Mouse (Mus musculus) cerebellum, postnatal 36 days (tissue): ENCODE measurements around the gene Reep6.
"Not testable (repeated sequence)": the region's sequence is repeated elsewhere in the genome, so short reads cannot be mapped to it uniquely, and the experiment has no call there.

Source experiments
- DNase-seq, 2 experiments: peaks; one replicate each; pipeline ENCODE4 v3.0.0; 2021 to 2022; ENCODE audit warnings: mixed read lengths in 2 of 2

Reep6 gene

DNA sequence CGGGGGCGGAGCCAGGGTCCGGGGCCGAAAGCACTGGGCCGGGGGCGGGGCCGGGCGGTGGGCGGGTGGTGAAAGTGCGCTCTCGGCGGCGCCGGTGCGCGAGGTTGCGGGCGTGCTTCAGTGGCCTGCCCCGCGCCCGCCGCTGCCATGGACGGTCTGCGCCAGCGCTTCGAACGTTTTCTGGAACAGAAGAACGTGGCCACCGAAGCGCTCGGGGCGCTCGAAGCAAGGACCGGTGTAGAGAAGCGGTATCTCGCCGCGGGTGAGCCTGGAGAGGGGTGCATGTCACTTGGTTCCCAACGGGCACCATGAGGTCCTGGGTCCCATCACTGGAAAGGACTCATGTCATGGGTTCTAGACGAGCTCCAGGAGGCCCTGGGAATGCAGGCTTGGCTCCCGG is 331 bp downstream of the Reep6 start:
- DNase-seq: no peak

DNA sequence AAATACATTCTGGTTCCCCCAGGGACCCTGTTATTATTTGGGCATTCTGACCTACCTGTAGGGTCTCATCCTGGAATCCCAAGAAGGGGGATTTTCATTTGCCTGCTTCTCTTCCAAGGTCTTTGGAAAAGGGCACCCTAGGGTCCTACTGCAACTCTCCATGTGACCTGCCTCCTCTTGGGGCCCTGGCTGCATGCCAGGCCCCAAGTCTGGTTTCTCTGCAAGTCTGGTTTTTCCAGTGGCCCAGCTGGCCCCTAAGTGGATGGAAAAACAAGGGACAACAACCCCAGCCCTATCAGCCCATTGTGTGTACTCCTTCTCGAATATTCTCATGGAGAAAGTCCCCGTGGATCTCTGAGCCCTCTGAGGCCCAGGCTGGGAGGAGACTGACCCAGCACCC is 1.1 kb downstream of the Reep6 start:
- DNase-seq: no peak

DNA sequence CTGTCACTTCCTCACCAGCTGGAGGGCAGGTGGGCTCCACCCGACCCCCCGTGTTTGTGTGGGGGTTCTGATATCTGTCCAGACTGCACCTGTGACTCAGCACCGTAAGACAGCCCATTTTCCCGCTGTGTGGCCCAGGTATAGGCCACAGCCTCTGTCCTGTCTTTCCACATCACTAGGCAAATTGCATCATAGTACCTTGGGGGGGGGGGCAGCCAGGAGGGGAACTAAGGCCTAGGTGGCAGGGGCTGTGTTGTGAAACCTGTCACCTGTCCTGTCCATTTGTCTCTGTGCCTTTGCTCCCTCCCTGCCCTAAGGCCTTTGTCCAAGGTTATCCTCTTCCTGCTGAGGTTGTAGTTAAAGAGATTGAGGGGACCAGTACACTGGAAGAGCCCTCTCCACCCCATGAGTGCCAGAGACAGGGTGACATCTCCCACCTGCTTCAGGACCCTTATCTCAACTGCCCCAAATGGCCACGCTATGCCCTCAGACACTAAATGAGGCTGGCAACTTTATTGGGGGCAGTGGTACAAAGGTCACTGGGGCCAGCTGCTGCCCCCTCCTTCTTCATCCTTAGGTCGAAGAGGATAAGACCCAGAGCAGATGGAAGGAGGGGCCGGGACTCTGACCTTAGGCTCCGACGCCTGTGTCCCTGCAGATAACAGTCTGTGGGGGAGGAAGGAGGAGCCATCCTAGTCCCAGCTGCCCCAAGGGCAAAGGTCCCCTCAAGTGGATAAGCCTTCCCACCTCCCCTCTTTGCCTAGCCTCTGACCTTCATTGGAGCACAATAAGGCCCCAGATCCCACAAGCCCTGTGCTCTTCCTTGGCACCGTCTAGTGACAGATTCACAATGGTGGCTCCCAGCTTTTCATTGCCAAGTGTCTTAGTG is 2.1 kb downstream of the Reep6 start:
- no peak for DNase-seq

DNA sequence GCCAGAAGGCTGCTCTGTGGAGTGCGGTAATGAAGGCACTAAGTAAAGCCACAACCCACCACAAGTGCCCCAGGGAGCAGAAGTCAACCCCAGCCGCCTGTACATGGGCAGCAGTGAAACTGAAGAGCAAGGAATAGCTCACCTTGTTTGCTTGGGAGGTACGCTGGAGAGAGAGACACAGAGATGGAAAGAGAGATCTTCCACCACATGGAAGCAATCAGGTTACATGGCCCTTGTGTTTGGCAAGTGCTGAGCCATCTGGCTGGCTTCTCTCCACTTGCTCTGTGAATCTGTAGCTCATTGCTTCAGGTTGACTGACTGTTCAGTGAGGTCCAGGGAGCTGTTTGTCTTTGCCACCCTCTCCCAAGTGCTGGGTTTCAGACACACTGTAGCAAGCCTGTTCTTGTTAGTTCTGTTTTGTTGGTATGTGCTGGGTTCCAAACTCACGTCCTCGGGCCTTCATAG is 2.8 kb downstream of the Reep6 start:
- peak; percentile 53 to 56 for DNase-seq

DNA sequence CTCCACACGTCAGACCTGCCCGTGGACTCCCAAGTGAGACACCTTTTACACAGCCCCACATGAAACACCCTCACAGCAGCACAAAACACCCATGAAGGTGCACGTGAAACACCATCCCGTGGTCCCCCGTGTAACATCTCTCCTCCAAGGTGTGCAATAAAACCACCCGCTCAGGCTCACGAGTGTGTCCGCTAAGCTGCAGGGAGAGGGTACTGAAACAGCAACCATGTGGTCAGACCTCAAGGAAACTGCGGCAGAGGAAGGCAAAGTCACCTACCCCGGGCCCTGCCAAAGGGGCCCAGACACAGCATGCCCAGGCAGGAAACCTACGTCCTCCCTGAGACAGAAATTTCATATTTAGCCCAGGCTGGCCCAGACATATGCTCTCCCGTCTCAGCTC is 6.5 kb downstream of the Reep6 start:
- DNase-seq: no peak

DNA sequence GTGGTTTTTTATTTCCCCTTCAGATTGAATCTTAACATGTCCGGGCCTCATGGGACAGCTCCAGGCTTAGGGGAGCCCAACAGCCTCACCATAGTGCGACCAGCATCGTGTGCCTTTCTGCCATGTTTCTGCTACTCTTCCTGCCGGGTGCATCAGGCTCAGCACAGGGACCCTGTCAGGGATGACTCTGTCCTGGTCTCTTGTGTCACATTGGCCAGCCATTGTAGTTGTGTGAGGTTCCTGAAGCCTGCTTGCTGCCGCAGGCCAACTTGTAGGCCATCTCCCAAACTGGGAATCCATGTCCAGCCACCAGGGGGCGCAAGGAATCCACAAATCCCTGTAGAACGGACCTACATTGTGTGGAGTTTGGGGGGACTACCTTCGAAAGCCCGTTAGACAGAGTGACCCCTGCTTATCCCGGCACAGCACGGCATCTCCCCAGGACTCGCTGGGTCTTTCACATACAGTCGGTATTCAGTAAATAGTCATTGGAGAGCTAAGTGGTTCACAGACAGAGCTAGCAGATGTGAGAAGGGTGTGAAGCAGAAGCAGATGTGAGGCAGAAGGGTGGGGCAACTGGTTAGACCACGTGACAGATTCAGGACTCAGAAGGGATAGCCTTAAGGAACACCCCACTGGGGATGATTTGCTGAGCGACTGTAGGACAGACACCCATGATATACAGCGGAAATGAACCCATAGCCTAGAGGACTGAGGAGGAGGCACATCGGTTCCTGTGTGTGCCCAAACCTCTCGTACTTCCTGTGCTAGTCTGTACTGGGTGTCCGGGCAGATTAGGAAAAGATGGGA is 10.4 kb downstream of the Reep6 start:
- peak; percentile 88 to 91 for DNase-seq

DNA sequence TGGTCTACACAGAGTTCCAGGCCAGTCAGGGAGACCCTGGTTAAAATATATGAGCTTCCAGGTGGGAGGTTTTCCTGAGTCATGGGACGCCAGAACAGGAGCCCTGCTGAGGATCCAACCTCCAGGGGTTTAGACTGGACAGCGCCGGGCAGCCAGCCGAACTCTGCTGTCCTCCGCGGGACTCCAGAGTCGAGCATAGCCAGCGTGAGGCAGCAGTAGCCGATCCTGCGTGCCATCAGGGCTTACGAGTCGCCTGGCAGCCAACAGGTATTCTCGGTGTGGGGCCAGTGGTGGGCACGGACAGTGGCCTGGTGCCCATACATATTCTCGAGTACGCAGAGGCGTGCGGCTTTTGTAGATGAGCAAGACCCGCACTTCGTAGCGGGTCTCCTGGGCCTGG is 11.3 kb downstream of the Reep6 start:
- DNase-seq: no peak

DNA sequence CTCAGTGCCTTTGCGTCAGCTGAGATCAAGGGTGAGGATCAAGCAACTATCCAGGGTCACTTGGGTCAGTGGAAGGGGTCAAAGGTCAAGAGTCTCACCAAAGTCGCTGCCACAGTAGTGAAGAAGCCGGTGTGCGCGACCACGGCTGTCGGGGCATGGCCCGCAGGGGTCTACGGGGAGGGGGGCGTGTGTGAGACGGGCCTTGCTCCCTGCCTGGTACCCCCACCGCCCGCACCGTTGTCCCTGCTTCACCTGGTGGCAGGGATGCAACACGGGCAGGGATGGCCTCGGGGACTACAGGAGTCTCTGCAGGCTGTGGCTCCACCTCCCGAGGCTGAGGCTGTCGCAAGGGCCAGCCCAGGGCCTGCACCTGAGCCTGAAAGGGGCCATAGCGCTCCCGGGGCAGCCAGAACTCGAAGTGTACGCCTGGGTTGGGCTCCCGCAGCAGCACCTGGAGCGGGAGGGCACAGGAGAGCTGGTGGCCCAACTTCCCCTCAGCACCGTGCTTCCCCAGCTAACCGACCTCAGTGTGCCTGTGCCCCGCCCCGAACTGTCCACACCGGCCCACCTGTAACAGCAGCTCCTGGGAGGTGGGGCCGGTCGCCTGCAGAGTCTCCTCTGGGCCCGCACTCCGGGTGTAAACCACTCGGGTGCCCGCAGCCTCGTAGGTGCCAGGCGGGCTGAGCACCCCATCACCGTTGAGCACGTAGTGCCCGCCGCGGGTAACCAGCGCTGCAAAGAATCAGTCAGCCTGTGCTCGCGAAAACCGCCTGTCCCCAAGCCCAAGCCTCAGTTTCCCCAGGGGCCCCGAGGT is 11.9 kb downstream of the Reep6 start:
- DNase-seq: no peak

DNA sequence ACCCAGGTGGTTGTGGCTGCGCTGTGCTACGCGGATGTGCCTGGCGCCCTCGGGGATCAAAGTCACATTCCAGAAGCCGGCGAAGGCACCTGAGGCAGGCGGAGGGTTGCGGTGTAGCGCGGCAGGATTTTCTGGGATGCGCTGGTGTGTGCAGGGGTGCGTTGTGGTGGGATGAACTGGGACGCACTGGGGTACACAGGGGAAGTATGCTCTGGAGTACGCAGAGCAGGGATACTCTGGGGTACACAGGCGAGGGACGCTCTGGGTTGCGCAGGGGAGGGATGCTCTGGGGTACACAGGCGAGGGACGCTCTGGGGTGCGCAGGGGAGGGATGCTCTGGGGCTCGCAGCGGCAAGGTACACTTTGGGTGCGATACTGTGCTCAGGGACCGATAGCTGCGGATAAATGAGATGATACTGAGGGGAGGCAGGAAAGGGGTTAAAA is 12.6 kb downstream of the Reep6 start:
- DNase-seq: no peak

DNA sequence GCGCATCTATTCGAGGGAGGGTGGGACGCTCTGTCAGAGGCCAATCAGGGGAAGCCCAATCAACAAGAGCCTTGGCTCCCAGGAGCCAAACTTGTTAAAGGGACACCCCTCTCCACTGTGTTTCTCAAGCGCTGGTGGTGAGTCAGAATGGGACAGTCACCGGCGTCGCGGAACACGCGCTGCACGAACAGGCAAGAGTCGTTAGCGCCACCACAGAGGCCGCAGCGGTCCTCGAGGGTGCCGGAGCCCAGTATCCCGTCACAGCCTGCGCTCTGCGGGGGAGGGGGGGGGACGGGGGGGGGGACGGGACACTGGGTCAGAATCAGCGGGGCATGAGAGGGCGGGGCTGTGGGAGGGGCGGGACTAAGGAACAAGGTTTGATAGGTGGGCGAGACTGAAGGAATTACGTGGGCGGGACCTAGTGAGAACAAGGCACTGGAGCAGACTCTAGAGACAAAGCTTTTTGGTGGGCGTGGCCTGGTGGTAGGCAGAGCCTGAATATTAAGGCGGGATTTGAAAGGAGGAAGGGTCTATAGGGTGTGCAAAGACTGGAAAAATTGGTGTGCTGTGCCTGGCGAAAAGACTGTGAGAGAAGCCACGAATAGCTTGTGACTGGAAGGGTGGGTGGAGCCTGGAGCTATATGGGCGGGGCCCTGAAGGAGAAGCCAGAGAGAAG is 13.1 kb downstream of the Reep6 start:
- DNase-seq: no peak

DNA sequence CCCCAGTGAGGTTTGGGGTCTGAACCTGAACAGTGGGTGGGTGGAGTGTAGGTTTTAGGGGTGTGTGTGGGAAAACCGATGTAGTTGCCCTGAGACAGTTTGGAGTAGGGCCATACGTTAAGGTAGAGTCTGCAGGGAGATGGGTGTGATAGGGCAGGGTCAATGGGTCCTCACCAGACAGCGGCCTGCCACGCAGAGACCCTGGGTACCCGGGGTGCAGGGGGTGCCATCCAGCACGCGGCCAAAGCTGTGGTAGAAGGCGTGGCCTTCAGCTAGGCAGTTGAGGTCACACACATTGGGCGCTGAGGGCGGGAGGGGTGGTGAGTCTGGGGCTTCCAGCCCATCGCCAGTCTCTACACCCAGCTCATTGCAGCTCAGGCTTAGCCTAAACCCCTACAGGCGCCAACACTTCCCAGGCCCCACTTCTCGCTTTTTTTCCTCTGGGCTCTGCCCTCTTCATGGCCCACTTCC is 13.7 kb downstream of the Reep6 start:
- no peak for DNase-seq

DNA sequence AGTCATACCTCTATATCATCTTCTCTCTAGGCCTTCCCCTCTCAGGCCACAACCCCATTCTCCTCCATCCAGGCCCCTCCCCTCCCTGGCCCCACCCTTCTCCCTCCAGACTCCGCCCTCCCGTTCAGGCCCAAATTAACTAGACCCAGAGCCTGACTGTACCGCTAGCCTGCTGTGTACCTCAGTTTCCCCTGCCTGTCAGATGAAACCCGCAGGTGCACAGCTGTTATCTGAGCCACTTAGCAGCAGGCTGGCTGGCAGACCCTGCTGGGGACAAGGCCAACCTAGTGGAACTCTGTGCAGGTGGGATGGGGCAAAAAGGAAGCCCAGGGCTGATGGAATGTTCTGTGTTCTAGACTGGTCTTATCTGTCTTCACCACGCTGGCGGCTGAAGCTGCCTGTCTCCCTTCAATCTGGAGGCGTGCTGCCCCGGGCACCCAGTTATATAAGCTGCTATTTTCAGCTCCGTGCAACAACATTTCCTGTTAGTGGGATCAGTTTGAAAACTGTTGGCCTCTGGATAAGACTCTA is 14.4 kb downstream of the Reep6 start:
- DNase-seq: no peak

DNA sequence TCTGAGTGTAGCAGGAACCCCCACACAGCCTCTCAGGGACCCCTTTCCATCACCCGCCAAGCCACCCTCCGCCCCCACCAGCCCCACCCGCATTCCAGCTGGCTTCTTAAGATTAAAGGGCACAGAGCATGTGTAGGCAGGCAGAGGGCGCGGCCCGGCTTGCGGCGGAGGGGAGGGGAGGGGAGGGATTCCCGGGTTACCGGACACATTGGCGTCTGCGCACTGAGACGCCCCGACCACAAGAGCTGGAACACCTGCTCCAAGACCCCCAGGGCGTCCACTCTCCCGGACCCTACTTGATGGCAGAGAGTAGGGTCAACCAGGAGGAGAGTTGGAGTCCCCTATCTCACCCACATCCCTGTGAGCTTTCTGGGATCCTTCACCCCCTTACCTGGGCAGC is 15.4 kb downstream of the Reep6 start:
- no peak for DNase-seq

DNA sequence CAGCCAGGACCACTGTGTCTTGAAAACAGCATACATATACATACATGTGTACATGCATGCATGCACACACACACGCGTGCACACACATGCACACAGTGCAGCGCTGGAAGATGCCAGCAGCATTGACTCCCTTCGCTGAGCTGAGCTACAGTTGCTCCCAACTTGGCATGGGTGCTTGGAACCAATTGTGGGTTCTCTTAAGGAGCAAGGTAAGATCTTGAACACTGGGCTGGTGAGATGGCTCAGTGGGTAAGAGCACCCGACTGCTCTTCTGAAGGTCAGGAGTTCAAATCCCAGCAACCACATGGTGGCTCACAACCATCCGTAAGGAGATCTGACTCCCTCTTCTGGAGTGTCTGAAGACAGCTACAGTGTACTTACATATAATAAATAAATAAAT is 16.2 kb downstream of the Reep6 start:
- DNase-seq: not testable (repeated sequence)

DNA sequence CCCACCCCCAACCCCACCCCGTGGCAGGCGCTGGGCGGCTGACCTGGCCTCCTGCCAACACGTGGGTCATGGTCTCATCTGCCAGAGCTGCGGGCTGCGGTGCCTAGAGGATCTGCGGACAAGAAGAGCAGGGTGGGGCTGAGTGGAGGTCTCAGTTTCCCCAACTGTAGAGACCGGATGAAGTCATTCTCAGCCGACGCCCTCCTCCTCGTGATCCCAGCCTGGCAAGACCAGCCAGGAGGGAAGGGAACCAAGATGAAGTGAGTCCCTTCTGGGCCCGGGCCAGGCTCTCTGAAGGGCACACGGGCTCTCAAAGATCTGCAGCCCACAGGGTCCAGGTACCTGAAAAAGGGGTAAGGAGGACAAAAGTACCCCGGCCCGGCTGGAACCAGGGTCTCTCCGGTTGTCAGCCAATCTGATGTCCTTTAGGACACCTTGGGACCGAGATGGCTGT is 17.8 kb downstream of the Reep6 start:
- DNase-seq: no peak

DNA sequence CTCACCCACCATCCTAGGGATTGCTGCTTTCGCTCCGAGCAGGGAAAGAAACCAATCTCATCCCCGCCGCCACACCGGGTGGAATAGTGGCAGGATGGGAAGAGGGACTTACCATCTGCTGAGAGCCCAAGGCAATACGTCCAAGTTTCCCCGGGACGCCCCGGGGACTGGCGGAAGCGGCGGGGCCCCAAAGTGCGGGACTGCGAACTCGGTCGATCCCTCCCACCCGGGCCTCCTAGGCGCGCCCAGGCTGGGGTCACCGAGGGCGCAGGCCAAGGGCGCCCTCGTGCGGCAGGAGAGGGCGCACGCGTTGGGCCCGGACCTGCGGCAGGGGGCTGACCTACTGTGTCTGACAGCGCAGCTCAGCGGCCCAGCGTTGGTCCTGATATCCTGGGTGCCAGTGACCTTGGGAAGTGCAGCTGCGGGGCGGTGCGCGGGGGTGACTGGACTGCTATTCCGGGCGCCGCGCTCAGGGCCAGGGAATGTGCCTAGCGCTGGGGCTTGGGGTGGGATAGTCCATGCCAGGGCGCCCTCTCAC is 18.6 kb downstream of the Reep6 start, which contains the start of gene Adamtsl5:
Adamtsl5 (minus strand) TSS at position 169 of the 538 bp plus-strand sequence.
- peak; percentile 38 to 53 for DNase-seq

DNA sequence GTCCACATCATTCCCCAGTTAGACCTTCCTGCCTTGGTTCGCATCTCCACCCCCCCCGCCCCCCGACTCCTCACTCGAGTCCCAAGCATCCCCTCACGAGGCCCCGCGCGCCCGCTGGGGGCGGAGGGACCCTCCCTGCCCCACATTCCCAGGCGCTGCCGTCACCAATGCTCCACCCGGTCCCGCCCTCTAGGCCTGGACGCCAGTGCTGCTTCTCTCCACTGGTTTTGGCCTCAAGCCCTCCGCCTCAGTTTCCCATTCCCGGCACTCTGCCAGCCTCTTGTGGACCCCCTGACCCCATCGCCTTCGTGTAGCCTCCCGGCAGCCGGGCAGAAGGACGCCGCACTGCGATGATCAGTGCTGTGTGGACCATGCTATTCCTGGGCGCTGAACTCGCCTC is 19.2 kb downstream of the Reep6 start:
- no peak for DNase-seq

DNA sequence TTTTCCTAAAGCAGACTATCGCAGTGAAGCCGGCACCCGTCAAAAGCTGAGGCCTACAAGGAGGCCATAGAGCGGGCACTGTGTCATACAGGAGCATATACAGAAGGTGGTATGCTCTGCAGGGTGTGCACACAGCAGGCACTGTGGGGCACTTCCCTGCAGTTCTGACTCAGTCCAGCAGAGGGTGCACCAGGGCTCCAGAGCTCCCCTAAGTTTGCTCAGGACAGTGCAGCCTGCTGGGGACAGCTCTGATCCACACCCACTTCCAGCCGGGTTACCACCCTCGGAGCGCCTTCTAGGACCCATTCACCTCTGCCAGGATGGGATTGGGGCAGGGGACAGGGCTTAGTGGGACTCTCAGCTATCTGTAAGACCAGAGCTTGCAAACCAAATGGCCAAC is 20.5 kb downstream of the Reep6 start:
- peak; percentile 88 to 90 for DNase-seq

DNA sequence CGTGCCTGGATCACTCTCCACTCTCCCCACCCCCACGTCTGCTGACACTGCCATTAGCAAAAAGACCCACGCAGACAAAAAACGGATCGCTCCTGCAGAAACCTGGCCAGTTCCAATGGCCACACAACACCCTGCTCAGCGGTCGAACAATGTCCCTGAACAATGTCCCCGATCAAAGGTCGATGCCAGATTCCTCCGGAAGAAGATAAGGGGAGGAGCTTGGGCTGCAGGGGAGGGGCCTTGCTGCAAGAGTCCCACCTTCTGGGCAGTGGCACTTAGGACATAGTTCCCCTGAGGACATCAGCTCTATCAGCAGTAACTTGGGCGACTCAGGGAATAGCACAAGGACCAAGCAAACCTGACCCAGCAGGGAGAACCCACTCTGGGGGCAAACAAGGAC is 22.1 kb downstream of the Reep6 start:
- DNase-seq: no peak

DNA sequence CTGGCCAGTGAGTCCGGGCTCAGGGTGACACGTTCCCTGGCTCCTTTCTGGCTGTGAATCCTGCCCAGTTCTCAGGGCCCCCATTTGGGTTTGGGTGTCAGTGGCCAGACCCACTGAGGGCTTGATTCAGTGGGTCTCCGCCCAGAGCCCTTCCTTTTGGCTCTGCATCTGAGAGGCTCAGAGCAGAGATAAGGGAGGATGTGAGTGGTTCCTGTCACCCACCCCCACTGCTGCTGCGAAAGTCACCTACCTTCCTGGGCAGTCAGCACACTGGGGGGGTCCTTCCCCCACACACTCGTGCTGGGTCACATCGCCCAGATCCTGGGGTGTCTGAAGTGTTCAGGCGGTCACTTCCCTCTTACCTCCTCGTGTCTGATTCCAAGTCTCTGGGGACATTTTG is 23.0 kb downstream of the Reep6 start:
- DNase-seq: no peak

DNA sequence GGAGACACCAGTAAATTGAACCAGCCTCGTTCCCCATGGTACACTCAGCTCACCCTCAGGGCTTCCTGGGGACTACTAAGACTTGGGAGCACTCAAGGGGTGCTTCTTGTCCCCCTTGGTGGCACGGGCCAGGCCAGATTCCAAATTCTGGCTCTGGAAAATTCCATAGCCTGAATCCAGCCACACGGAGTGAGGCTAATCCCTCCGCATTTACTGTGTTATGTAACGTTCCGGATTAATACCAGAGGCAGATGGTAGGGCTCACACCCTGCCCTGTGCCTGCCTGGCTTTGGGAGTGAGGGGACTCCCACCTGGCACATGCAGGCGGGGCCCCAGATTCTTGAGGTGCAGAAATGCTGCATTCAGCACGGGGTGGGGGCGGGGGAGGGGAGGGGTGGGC is 25.7 kb downstream of the Reep6 start:
- DNase-seq: peak; percentile 71 to 74
